In the genomic region with DNA sequence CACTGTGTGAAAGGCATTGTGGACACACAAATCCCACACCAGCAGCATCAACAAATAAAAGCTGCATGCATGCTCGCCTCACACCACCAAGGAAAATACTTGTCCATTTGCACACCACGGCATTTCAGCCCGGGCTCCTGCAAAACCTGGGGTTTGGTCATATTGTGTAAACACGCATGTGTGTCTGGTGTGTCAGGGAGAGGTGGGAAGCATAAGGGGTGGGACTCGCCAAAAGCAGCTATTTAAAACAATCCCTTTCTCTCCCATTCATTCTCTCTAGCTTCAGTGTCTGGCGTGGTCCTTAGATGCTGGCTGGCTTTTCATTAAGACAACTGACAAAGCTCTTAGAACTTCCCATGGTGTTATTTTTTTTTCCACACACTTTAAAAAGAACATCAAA, we compare ENCODE assay signal across 8 mouse cellular contexts. TPM values are rescaled to one million over a fixed set of nuclear protein-coding genes. Genes with fewer than 3 reads are reported as not detected.
A peak's percentile ranks its signal among the peaks of the same experiment; 100 is the strongest.
DNase-seq lines count a peak whose midpoint lies in the region; ATAC-seq and TF ChIP-seq lines count a peak whose summit lies in the region.

No protein-coding gene starts in this region.

- peak; percentile 5 for DNase-seq in cerebellum, adult 11-12 months
- DNase-seq in 3134 (ENCODE audit: extremely low read depth, insufficient read length, low spot score) = peak; percentile 32
- no peak for DNase-seq in embryonic facial prominence, embryonic 14.5 days (ENCODE audit: low spot score)
- no peak for DNase-seq in limb, embryonic 10.5 days (ENCODE audit: low spot score)
- no peak for DNase-seq in lung, postnatal 4 days
- DNase-seq in lung, postnatal 0 days (ENCODE audit: low spot score) = no peak

- H3K4me1 ChIP-seq in embryonic facial prominence, embryonic 14.5 days (ENCODE audit: control insufficient read depth, insufficient read depth, low read length) = peaks cover 6% of the 10 kb centered on the region; the same call in 1 of the 2 replicates
- H3K4me1 ChIP-seq in limb, embryonic 10.5 days = peaks cover 12% of the 10 kb centered on the region
- H3K4me1 ChIP-seq in neural tube, embryonic 14.5 days (ENCODE audit: control insufficient read depth, insufficient read depth, low read length) = peaks cover 24% of the 10 kb centered on the region
- H3K4me1 ChIP-seq in lung, postnatal 0 days (ENCODE audit: insufficient read depth, low read depth, low read length) = no peaks in the 10 kb centered on the region

- H3K27ac ChIP-seq in embryonic facial prominence, embryonic 14.5 days (replicated peaks; ENCODE audit: low read depth, low read length) = no peak overlapping the region
- H3K27ac ChIP-seq in limb, embryonic 10.5 days = peak overlapping the region; percentile 53; the same call in 1 of the 2 replicates
- H3K27ac ChIP-seq in neural tube, embryonic 14.5 days (ENCODE audit: low read depth, low read length) = peak overlapping the region; percentile 98
- no peak overlapping the region for H3K27ac ChIP-seq in lung, postnatal 0 days (ENCODE audit: low read length)

- no peaks in the 10 kb centered on the region for H3K27me3 ChIP-seq in embryonic facial prominence, embryonic 14.5 days (replicated peaks; ENCODE audit: control insufficient read depth, insufficient read depth, low read length)
- H3K27me3 ChIP-seq in limb, embryonic 10.5 days (ENCODE audit: low read depth, poor library complexity, severe bottlenecking) = no peaks in the 10 kb centered on the region
- no peaks in the 10 kb centered on the region for H3K27me3 ChIP-seq in neural tube, embryonic 14.5 days (ENCODE audit: control insufficient read depth, insufficient read depth, low read length)
- H3K27me3 ChIP-seq in lung, postnatal 0 days (replicated peaks; ENCODE audit: insufficient read depth, low read length) = no peaks in the 10 kb centered on the region

- ATAC-seq in cerebellum, adult (ENCODE audit: insufficient number of reproducible peaks, low FRiP score, low TSS enrichment) = no peak
- ATAC-seq in embryonic facial prominence, embryonic 14.5 days (ENCODE audit: low read depth) = no peak
- peak; percentile 10; the same call in 1 of the 2 replicates for ATAC-seq in neural tube, embryonic 14.5 days (ENCODE audit: low read depth)
- ATAC-seq in lung, postnatal 0 days = no peak

- 16% methylated on average over 6 of the region's 6 CpGs for WGBS in embryonic facial prominence, embryonic 14.5 days
- 36% methylated on average over 6 of the region's 6 CpGs for WGBS in limb, embryonic 10.5 days
- 6% methylated on average over 6 of the region's 6 CpGs for WGBS in neural tube, embryonic 14.5 days
- WGBS in lung, postnatal 0 days = 34% methylated on average over 6 of the region's 6 CpGs

- no peak for TF ChIP-seq CTCF in lung, postnatal 0 days (IDR thresholded peaks at IDR 0.05)

- no peak overlapping the region for H3K9ac ChIP-seq in embryonic facial prominence, embryonic 14.5 days (ENCODE audit: low read depth, low read length)
- peak overlapping the region; percentile 93 for H3K9ac ChIP-seq in neural tube, embryonic 14.5 days (replicated peaks; ENCODE audit: low read depth, low read length)
- H3K9ac ChIP-seq in lung, postnatal 0 days (replicated peaks; ENCODE audit: low read depth) = no peak overlapping the region

- TF ChIP-seq EP300 in lung, postnatal 0 days (IDR thresholded peaks at IDR 0.05) = no peak

- no peaks in the 10 kb centered on the region for H3K9me3 ChIP-seq in embryonic facial prominence, embryonic 14.5 days (ENCODE audit: control insufficient read depth, low read length)
- no peaks in the 10 kb centered on the region; the same call in 1 of the 2 replicates for H3K9me3 ChIP-seq in limb, embryonic 10.5 days (replicated peaks)
- no peaks in the 10 kb centered on the region for H3K9me3 ChIP-seq in neural tube, embryonic 14.5 days (ENCODE audit: control insufficient read depth, low read length)
- H3K9me3 ChIP-seq in lung, postnatal 0 days (ENCODE audit: low read length) = no peaks in the 10 kb centered on the region

- H3K36me3 ChIP-seq in embryonic facial prominence, embryonic 14.5 days (ENCODE audit: control insufficient read depth, insufficient read depth, low read length) = no peaks in the 10 kb centered on the region
- H3K36me3 ChIP-seq in limb, embryonic 10.5 days = 0 out of 2 replicates have a peak, but pooled peaks cover 3% of the 10 kb centered on the region
- no peaks in the 10 kb centered on the region for H3K36me3 ChIP-seq in neural tube, embryonic 14.5 days (ENCODE audit: control insufficient read depth, insufficient read depth, low read length)
- no peaks in the 10 kb centered on the region for H3K36me3 ChIP-seq in lung, postnatal 0 days (ENCODE audit: insufficient read depth, low read length)

- H3K4me3 ChIP-seq in embryonic facial prominence, embryonic 14.5 days (ENCODE audit: low read depth, low read length) = peak overlapping the region; percentile 83
- peak overlapping the region; percentile 86 for H3K4me3 ChIP-seq in limb, embryonic 10.5 days
- peak overlapping the region; percentile 88 for H3K4me3 ChIP-seq in neural tube, embryonic 14.5 days (ENCODE audit: low read depth, low read length)
- H3K4me3 ChIP-seq in lung, postnatal 0 days (ENCODE audit: low read depth, low read length) = no peak overlapping the region

- peak overlapping the region; percentile 91 for H3K4me2 ChIP-seq in embryonic facial prominence, embryonic 14.5 days (ENCODE audit: low read depth, low read length)
- H3K4me2 ChIP-seq in neural tube, embryonic 14.5 days (ENCODE audit: low read depth, low read length) = peak overlapping the region; percentile 63
- H3K4me2 ChIP-seq in lung, postnatal 0 days (replicated peaks; ENCODE audit: low read depth, low read length) = no peak overlapping the region

RNA-seq across cellular contexts. Expression of a gene that starts 1.4 kb away (rescaled TPM):
- polyA plus RNA-seq in embryonic facial prominence, embryonic 14.5 days (2014; fragmentation: Nextera tagmentation; extraction: Ambion mirVana) = 35.8 and 41.0 TPM in 2 replicates
- 22.5 and 24.8 TPM in 2 replicates for polyA plus RNA-seq in limb, embryonic 10.5 days (2016; fragmentation: Nextera tagmentation; extraction: Ambion mirVana)
- polyA plus RNA-seq in neural tube, embryonic 14.5 days (2014; fragmentation: Nextera tagmentation; extraction: Ambion mirVana) = 157 and 162 TPM in 2 replicates
- polyA plus RNA-seq in lung, postnatal 0 days (2015; fragmentation: Nextera tagmentation; extraction: Ambion mirVana) = 11.0 and 13.3 TPM in 2 replicates

Comparison
In these comparisons a context has a peak if more than half of its experiments do, and no peak if none do; other contexts are left out.
1. DNase-seq: peak in cerebellum, adult 11-12 months (single experiment) and 3134 (single experiment); none in embryonic facial prominence, embryonic 14.5 days (single experiment), limb, embryonic 10.5 days (single experiment), lung, postnatal 4 days (0 of 2) and lung, postnatal 0 days (single experiment).
2. H3K27ac ChIP-seq: peak in limb, embryonic 10.5 days (single experiment) and neural tube, embryonic 14.5 days (single experiment); none in embryonic facial prominence, embryonic 14.5 days (single experiment) and lung, postnatal 0 days (single experiment).